Mouse (Mus musculus) neutrophil, adult 59 days (primary cell): ENCODE measurements around the gene Trappc6b. TPM values are rescaled to one million over a fixed set of nuclear protein-coding genes. Genes with fewer than 3 reads are reported as not detected.

Experiments
- total RNA-seq, 2 experiments: library from RNA; stranded (reverse); gene quantifications; 1 replicate in 1 of 2; 2 replicates in 1 of 2; pipeline ENCODE4 v1.2.4; 2023

Gene Trappc6b
- total RNA-seq, result 10 to 100 TPM; 39.7 to 56.0 TPM

DNA sequence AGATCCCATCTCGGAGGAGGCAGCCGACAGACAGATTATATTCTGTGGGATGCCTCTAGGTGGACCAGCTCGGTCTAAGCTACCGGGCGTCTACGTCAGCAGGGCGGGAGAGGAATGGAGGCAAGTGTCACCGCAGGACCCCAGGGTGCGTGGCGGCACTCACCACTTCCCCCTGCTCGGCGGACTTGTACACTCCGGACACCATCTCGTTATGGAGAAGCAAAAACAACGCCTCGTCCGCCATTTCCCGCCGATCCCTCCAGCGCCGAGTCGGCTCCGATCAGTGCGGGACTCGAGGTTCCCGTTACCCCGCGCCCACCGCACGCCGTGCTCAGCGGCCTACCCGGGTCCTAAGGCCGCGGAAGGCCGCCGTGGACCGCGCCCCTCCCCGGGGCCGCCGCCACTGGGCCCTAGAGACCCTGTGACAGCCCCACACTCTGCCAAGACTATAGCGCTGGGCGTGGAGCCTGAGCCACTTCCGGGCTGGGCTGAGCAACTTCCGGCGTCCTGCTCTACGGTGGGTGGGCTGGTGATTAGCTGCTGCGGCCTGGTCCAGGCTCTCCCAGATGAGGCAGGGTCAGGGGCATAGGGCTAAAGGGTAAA, at the start of gene Trappc6b:
Trappc6b (minus strand) TSS at position 480 of the 603 bp plus-strand sequence.

DNA sequence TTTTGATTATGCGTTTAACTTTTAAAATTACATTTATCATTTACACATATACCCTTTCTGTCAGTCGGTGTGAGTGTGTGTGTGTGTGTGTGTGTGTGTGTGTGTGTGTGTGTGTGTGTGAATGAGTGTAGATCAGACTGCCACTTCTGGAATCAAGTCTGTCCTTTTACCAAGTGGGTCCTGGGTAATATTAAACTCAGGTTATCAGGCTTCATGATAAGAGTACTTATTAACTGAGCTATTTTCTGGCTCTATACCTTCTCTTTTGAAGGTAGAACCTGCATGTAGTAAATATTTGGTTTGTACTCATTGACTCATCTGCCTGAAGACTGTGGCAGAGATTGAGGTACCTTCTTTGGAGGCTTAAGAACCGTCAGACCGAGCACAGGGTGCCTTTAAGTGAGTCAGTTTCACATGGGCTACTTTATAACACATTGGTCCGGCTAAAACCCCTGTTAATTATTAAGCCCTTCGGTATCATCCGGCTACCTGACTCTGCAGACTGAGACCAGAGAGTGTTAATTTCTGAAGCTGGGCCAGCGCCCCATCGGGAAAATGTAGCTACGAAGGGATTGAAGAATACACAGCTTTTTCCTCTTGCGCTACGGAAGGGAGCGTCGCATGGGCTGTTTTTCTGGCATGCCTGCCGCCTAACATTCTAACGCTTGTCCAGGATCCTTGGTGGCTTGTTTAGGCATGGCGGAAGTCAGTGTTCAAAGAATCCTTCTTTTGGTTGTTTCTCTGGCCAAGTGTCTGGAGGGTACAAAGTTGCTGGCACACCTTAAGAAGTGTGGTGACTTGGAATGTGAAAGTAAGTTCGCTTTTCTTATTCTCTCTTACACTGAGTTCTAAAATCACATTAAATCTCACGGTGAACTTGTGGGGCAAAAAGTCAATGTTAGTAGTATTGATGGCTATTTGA, 34.1 kb upstream of the Trappc6b start, which contains the start of gene Mia2:
Mia2 (plus strand) TSS at position 696 of the 922 bp plus-strand sequence.

DNA sequence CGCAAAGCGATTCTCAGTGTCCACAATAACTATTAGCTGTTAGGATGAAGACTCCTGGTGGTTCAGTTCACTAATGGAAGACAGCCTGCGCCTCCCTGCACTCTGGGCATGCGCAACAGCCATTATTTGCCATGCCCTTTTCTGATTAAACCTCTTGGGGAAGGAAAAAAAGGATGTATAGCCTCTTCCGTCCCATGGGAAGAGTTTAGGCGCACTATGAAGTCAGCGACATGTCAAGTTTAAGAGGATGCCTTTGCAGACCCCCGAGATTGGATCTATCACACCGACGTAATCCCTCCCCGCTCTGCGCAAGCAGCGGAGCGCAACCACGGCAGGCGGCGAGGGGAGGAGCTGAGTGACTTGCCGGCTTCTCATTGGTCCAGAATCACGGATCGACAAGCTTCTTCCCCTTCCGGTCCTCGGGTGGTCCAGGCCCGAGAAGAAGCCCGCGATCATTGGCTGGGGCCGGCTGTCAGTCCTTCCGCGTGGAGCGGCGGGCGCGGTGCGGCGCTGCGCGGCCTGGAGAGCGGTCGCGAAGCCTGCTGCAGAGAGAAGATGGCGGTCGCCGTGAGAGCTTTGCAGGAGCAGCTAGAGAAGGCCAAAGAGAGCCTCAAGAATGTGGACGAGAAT, 5.3 kb upstream of the Trappc6b start, which contains the start of gene Pnn:
Pnn (plus strand) TSS at position 437 of the 630 bp plus-strand sequence.

DNA sequence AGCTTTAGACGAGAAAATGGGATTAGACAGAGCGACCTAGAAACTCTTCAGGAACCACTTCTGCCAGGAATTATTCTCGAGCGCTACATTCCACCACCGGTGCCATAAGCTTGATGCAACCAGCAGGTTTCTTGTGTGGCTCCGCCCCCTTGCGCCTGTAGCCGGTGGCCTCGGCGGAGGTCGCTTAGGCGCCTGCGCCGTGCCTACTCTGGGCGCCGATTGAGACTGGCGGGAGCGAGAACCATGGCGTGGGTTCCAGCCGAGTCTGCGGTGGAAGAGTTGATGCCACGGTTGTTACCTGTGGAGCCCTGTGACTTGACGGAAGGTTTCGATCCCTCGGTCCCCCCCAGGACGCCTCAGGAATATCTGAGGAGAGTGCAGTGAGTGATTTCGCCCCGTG, 48.0 kb downstream of the Trappc6b start, which contains the start of gene Gemin2:
Gemin2 (plus strand) TSS at position 160 of the 400 bp plus-strand sequence.

DNA sequence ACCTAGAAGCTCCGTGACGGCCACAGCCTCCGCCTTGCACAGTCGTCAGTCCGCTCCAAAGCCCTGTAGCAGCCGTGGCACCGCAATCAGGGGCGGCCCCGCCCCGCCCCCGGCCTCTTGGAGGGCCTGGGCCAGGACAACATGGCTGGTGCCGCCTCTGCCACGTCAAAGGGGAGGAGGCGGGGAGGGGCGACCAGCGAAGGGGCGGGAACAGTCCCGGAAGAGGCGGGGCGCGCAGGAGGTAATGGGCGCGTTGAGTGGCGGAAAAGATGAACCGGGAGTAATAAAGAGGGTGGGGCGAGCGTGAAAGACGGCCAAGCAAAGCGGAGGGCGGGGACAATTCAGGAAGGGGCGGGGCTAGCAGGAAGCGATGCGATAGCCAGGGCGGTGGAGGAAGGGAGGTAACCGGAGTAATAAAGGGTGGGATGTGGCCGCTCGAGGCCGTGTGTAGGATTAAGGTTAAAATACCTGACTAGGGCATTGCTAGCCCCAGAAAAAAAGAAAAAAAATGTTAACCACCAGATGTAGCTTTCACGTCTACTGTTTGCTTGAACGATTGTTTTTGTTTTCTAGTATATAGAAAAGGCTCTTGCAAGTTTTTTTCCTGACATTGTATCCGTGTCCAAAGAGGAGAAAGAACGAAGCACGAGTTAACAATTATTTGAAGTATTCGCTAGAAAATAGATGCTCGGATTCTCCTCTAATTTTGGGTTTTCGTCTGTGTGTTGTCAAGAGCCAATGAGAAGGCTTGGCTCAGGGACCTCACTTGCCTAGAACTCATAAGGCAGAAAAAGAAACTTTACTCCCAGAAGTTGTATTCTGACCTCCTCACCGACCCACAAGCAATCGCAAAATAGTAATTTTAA, 49.2 kb downstream of the Trappc6b start, which contains the start of gene Sec23a:
Sec23a (minus strand) TSS at position 174 of the 866 bp plus-strand sequence.

Other genes starting within 250 kb of the Trappc6b start
- 10 to 100 TPM; 21.4 to 22.2 TPM for gene Sec23a, start 49.5 kb downstream of the Trappc6b start, total RNA-seq
- 1 to 10 TPM; 7.4 to 9.6 TPM for gene Gemin2, start 48.1 kb downstream of the Trappc6b start, total RNA-seq
- gene Pnn, start 5.4 kb upstream of the Trappc6b start, total RNA-seq, result 10 to 100 TPM; 35.2 to 37.4 TPM
- 100 to 1,000 TPM; 118 to 129 TPM for gene Mia2, start 34.3 kb upstream of the Trappc6b start, total RNA-seq
- gene Fbxo33, start 158.3 kb upstream of the Trappc6b start, total RNA-seq, result 10 to 100 TPM; 44.6 to 46.7 TPM